Mouse (Mus musculus): ENCODE measurements at regions not wholly inside any gene's neighbourhood (a gene's known extent, or its start where the extent isn't known, plus 50 kb on each side); places are given as distances from the start of the nearest gene placed in this dataset.

DNA sequence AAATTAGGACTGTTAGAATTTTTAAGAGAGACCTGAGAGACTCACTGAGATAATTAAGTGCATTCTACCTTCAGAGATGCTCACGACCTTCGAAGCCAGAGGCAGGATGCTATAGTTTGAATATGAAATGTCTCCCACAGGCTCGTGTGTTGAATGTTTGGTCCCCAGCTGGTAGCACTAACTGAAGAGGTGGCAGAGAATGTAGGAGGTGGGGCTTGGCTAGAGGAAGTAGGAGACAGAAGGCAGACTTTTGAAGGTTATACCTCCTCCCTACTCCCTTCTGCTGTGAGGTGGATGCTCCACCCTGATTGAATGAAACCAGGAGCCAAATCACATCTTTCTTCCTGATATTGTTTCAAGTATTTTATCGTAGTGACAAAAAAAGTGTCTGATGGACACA lies 79.3 kb upstream of the Otos start:
- Histone ChIP-seq H3K27ac (ENCODE audit: insufficient read depth, low read depth) (no peak overlapping the region), H3K79me2 (replicated peaks; ENCODE audit: control insufficient read depth, extremely low read depth, insufficient read depth, poor library complexity, severe bottlenecking) (no peaks in the 10 kb centered on the region), H3K27me3 (replicated peaks) (peaks cover 94% of the 10 kb centered on the region), H3K9ac (ENCODE audit: insufficient read depth, low read depth) (no peak overlapping the region), H3K9me3 (replicated peaks; ENCODE audit: low read length) (no peaks in the 10 kb centered on the region), H3K4me2 (ENCODE audit: insufficient read depth, low read depth, poor library complexity, severe bottlenecking) (no peak overlapping the region), H3K4me3 (replicated peaks in 1 of 3; ENCODE audit: low read depth in 2 of 3, low read length in 2 of 3, poor library complexity in 1 of 3) (no peak overlapping the region), H3K36me3 (replicated peaks in 1 of 2; ENCODE audit: control insufficient read depth in 1 of 2, insufficient read depth in 1 of 2, low read length in 1 of 2) (no peaks in the 10 kb centered on the region), H3K4me1 (ENCODE audit: control insufficient read depth in 1 of 2, insufficient read depth in 2 of 2) (no peaks in the 10 kb centered on the region)
- DNase-seq (ENCODE audit: extremely low read depth): no peak
- dilution Hi-C loops (cut with MboI; ENCODE audit: extremely low pct_ligation_motif_present, extremely low pct_unique_long_range_greater_than_20kb, low sequenced_read_pairs) (no loop called here), in situ Hi-C loops (cut with MboI; ENCODE audit: low pct_ligation_motif_present, low pct_unique_long_range_greater_than_20kb, low sequenced_read_pairs) (no loop called here)
- TF ChIP-seq RCOR1 (conservative IDR thresholded peaks at IDR 0.05; ENCODE audit: low read depth, low read length) (no peak), BHLHE40 (IDR thresholded peaks at IDR 0.05; ENCODE audit: low read depth, low read length) (no peak), PAX5 (IDR thresholded peaks at IDR 0.05; ENCODE audit: low read length) (no peak), ZNF384 (IDR thresholded peaks at IDR 0.05; ENCODE audit: low read depth, low read length) (no peak), ZMIZ1 (IDR thresholded peaks at IDR 0.05; ENCODE audit: low read depth, low read length) (no peak), IRF4 (IDR thresholded peaks at IDR 0.05; ENCODE audit: low read depth, low read length) (no peak), JUN (IDR thresholded peaks at IDR 0.05; ENCODE audit: insufficient read depth, low read depth, low read length) (no peak), NRF1 (IDR thresholded peaks at IDR 0.05; ENCODE audit: low read depth, low read length) (no peak), E2F4 (IDR thresholded peaks at IDR 0.05; ENCODE audit: insufficient replicate concordance, low read depth, low read length) (no peak), HCFC1 (IDR thresholded peaks at IDR 0.05; ENCODE audit: low read depth, low read length) (no peak), NELFE (IDR thresholded peaks at IDR 0.05; ENCODE audit: low read depth, low read length) (no peak), POLR2A (IDR thresholded peaks at IDR 0.05; ENCODE audit: low read depth, low read length) (no peak), SIN3A (IDR thresholded peaks at IDR 0.05; ENCODE audit: low read length) (no peak), ZKSCAN1 (IDR thresholded peaks at IDR 0.05; ENCODE audit: borderline replicate concordance, low read depth, low read length) (no peak), MXI1 (IDR thresholded peaks at IDR 0.05; ENCODE audit: low read depth, low read length) (no peak), MAFK (IDR thresholded peaks at IDR 0.05; ENCODE audit: insufficient replicate concordance, low read length) (no peak), JUND (conservative IDR thresholded peaks at IDR 0.05; ENCODE audit: low read depth, low read length) (no peak)

GRCm38 (mm10) chr1:92727371-92727770 lies 78.7 kb upstream of the Otos start:
- no peak overlapping the region for H3K27ac ChIP-seq (ENCODE audit: insufficient read depth, low read depth)
- no peaks in the 10 kb centered on the region for H3K79me2 ChIP-seq (replicated peaks; ENCODE audit: control insufficient read depth, extremely low read depth, insufficient read depth, poor library complexity, severe bottlenecking)
- H3K9ac ChIP-seq (ENCODE audit: insufficient read depth, low read depth): no peak overlapping the region
- peaks cover 88% of the 10 kb centered on the region for H3K27me3 ChIP-seq (replicated peaks)
- H3K4me1 ChIP-seq (ENCODE audit: control insufficient read depth in 1 of 2, insufficient read depth in 2 of 2): no peaks in the 10 kb centered on the region
- H3K4me3 ChIP-seq (replicated peaks in 1 of 3; ENCODE audit: low read depth in 2 of 3, low read length in 2 of 3, poor library complexity in 1 of 3): no peak overlapping the region
- in situ Hi-C loops (cut with MboI; ENCODE audit: low pct_ligation_motif_present, low pct_unique_long_range_greater_than_20kb, low sequenced_read_pairs) (no loop called here), dilution Hi-C loops (cut with MboI; ENCODE audit: extremely low pct_ligation_motif_present, extremely low pct_unique_long_range_greater_than_20kb, low sequenced_read_pairs) (no loop called here)
- H3K9me3 ChIP-seq (replicated peaks; ENCODE audit: low read length): no peaks in the 10 kb centered on the region
- H3K36me3 ChIP-seq (replicated peaks in 1 of 2; ENCODE audit: control insufficient read depth in 1 of 2, insufficient read depth in 1 of 2, low read length in 1 of 2): no peaks in the 10 kb centered on the region
- no peak for DNase-seq (ENCODE audit: extremely low read depth)
- TF ChIP-seq USF1 (IDR thresholded peaks at IDR 0.05; ENCODE audit: low read depth, low read length): no peak
- TF ChIP-seq UBTF (IDR thresholded peaks at IDR 0.05; ENCODE audit: low read depth, low read length): no peak
- no peak for TF ChIP-seq POLR2A (IDR thresholded peaks at IDR 0.05; ENCODE audit: low read depth, low read length)
- TF ChIP-seq EP300 (IDR thresholded peaks at IDR 0.05; ENCODE audit: low read length): no peak
- no peak for TF ChIP-seq SIN3A (IDR thresholded peaks at IDR 0.05; ENCODE audit: low read length)
- TF ChIP-seq CHD1 (IDR thresholded peaks at IDR 0.05; ENCODE audit: low read depth, low read length): no peak
- no peak for TF ChIP-seq ZC3H11A (IDR thresholded peaks at IDR 0.05; ENCODE audit: low read depth, low read length)
- no peak for TF ChIP-seq MYC (IDR thresholded peaks at IDR 0.05; ENCODE audit: low read depth, low read length)
- TF ChIP-seq RAD21 (IDR thresholded peaks at IDR 0.05; ENCODE audit: low read depth, low read length): no peak
- TF ChIP-seq MEF2A (IDR thresholded peaks at IDR 0.05; ENCODE audit: borderline replicate concordance, low read depth, low read length): no peak
- no peak for TF ChIP-seq POLR2AphosphoS2 (IDR thresholded peaks at IDR 0.05; ENCODE audit: low read depth, low read length)
- no peak for TF ChIP-seq HCFC1 (IDR thresholded peaks at IDR 0.05; ENCODE audit: low read depth, low read length)
- no peak for TF ChIP-seq MAFK (IDR thresholded peaks at IDR 0.05; ENCODE audit: insufficient replicate concordance, low read length)
- H3K4me2 ChIP-seq (ENCODE audit: insufficient read depth, low read depth, poor library complexity, severe bottlenecking): no peak overlapping the region
